Mouse (Mus musculus) heart, adult 9 months (tissue): Measurements from ENCODE around the gene Tnik.
A peak's percentile ranks its signal among the peaks of the same experiment; 100 is the strongest.

Source experiments
- DNase-seq, 2 experiments: peaks; one replicate each; pipeline ENCODE4 v3.0.0; 2022; ENCODE audit warnings: low spot score in 2 of 2

The Tnik gene

GRCm38 (mm10) chr3:28345961-28346360 lies 82.9 kb downstream of the Tnik start:
- no peak for DNase-seq

GRCm38 (mm10) chr3:28346476-28346875 lies 83.5 kb downstream of the Tnik start:
- no peak for DNase-seq

DNA sequence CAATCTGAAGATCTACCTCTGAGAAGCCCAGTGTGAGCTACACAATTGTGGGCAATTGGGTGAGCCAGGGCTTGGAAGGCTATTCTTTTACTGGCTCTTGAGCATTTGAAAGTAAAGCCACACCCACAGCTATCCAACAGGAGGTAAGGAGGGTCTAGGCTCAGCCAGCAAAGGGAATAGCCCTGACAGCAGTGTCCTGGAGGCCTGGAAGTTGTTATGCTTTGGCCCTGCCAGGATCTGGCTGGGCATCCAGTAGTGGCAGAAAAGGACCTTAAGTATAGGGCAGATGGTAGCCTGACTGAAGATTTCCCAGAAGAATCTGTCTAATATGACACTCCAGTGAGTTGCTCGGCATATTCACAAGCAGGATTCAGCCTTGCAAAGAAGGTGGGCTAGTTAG lies 85.7 kb downstream of the Tnik start:
- DNase-seq = no peak

GRCm38 (mm10) chr3:28350147-28350801 lies 87.3 kb downstream of the Tnik start:
- no peak for DNase-seq

- DNase-seq = no peak
Measured at GRCm38 (mm10) chr3:28358391-28358790, 95.4 kb downstream of the Tnik start.

DNA sequence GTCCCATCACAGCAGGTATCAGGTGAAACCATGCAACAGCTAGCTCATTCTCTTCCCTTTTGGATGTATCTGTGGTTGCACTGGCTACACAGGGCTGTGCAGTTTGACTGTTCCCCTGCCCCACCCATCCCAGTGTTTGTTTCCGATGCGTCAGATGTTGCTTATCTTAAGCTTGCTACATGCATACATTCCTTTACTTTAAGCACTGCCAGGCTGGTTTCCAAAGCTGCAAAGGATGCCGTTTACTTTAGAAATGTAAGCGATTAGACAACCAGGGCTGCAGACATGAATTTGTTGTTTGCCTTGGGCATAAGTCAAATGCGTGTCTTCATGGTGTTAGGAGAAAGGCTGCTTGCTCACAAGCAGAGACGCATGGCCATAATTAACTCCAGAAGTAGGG lies 96.1 kb downstream of the Tnik start:
- DNase-seq = no peak

DNA sequence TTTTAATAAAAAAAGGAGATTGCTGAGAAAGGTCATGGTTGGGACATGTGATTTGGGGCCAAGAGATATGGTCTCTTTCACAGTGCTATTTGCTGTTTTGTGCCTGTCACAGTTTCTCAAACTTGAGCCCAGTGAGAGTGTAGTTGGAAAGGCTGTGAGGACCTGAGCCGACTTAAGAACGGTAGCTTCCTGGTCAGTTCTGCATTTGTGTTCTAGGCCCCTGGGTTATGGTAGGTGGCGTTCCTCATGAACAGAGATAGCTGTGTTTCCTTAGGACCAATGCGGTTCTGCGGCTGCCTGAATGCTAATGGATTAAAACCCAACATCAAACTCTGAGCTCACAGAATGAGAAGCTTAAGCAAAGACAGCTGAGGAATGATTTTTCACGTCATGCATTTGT lies 98.0 kb downstream of the Tnik start:
- peak in 1 of 2 experiments; percentile 8 for DNase-seq

GRCm38 (mm10) chr3:28363441-28364125 lies 100.6 kb downstream of the Tnik start:
- no peak for DNase-seq

DNA sequence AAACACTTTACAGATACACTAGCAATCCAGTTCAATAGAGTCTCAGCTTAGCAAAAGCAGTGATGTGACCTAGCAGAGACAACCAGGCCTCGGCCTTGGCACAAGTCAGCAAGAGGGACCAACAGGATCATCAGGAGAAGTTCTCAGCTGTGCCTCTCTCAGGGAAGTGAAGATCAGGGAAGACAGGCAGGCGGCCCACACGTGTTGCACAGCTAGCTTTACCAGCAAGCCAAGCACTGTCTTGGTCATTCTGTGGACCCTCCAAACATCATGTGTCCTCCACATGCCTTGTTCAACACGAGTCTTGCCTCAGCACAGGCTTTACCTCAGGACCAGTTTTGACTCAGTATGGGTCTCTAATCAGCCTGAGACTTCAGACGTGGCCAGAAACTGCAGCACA lies 105.7 kb downstream of the Tnik start:
- DNase-seq = no peak

DNA sequence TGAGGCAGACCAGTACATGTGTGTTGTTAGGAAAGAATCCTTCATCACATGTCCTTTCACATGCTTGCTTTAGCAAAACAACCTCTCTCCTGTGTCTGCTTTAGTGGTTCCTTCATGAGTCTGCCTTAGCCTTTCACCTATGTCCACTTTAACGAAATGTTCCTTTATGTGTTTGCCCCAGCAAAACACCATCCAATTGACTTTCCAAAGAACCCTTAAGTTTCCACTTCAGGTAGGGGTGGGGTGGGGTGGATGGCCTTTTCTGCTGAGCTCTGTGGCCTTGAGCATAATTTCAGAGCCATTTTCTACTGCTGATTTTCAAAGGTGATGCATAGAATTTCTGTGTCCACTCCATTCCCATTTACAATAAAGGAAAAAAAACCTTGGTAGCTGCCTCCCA lies 106.3 kb downstream of the Tnik start:
- no peak for DNase-seq

DNA sequence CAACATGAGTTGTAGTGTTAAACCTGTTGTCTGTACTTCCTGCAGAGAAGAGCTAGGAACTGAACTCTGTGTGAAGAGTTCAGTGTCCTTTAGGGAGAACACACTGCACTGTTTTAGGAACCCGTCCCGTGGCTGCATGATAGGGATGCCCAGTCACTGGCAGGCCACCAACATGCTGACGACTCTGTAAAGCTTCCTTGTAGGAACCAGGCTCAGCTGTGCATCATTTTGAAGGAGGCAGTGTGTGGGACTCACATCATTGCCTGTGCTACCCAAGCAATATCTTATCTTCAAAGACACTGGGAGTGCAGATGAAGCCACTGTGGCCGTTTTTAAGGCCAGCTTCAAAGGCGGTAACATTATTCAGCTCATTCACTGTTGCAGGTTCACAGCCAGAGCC lies 106.7 kb downstream of the Tnik start:
- peak; percentile 28 to 54 for DNase-seq

GRCm38 (mm10) chr3:28371583-28371982 lies 108.6 kb downstream of the Tnik start:
- peak; percentile 78 to 83 for DNase-seq

DNA sequence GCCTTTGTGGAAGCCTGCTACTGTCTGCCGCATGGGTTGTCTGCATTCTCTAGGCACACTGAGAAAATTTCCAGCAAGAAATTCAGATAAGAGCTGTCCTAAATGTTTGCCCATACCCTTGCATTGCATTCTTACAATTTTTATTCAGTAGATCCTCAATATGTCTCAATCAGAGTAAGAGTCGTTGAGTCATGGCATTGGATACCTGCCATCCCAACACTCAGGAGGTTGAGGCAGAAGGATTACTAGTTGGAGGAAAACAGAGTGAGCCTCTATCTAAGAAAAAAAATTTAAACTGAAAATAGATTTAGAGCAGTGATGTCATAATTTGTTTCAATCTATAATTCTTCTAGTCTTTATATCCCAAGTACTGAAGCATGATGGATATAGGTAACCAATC lies 109.4 kb downstream of the Tnik start:
- DNase-seq = no peak

- no peak for DNase-seq
Measured at GRCm38 (mm10) chr3:28374738-28375510, 111.9 kb downstream of the Tnik start.

DNA sequence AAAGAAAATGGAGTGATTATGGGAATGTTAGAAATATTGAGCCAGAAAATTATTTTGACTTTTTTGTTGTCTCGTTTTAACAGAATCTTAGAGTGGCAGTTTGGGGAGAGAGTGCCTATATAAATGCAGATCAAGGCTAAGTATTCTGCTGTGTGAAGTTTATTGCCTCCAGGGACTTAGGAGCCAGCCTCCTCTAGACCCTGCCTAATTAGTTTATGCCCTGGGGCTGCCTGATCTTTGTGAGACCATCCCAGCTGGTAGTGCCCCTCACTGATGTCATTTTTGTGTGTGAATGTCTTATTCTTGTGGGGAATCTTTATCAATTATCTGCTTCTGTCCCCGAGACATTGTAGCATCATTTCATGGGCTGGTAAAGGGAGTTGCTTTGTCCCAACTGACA lies 117.2 kb downstream of the Tnik start:
- no peak for DNase-seq

DNA sequence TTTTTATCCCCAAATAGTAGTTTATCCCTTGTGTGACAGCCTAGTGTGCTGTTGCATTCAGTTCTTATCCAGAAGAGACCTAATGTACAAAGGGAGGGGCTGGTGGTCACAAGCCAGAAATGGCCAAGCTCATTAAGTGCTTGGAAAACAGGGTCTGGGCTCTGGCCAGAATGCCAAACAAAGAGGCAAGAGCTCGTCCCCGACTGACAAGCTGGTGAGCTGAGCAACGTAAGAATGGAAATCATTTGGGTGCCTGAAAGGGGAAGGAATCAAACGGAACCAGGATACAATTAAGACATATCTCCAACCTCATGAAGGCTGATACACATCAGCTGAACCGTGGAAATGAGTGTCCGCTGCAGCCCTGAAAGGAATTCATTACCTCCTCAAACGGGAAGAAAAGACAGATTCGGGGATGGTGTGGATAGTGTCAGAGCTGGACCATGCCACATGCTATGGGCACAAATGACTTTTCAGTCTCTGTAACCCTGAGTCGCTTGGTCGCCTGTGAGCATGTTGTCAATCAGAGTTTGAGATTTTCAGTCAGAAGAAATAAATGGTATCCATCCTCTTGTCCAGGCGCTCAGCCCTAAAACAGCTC lies 120.6 kb downstream of the Tnik start:
- DNase-seq = peak in 1 of 2 experiments; percentile 18

DNA sequence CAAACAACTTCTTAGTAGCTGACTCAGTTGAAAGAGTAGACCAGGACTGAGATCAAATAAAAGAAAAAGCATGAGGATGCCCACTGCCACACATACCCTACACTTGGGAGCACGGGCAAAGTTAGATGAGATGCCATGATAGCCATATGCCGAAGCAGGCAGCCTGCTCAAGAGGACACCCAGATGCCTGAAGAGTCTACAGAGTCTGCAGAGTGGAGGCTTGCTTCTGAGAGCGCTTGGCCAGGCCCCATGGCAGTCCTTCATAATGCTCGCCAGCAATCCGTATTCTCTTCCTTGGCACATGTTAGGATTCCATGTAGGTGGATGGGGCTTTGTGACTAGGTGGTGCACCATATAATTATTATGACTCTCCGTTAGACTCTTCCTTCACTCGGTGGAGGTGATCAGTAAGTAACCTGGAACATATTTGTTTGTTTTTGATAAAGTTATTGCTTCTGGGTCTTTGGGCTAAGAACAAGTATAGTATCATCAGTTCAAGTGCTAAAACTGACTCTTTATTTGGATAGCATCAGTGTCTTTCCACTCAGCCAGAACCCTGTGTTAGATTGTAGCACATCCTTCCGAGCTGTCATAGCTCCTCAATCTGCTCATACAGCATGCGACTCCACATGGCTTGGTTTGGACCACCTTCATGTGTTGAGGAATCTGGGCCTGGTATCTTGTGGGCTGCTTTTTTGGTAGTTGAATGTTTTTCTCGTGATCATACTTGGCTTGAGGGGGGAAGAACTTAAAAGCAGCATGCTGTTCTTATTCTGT lies 122.4 kb downstream of the Tnik start:
- DNase-seq = no peak

DNA sequence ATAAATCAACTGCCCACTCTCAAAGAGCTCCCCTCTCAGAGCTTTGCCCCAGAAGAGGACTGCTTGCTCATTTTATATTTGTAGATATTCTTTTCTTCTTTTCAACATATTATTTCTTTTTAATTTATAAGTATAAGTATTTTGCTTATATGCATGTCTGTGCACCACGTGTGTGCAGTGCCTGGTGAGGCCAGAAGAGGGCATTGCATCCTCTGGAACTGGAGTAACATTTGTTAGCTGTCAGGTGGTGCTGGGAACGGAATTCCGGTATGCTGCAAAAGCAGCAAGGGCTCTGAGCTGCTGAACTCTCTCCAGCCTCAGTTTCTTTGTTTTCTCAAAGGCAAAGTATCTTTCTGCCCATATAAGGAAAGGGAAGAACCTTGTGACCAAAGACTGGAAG lies 125.5 kb downstream of the Tnik start:
- DNase-seq = no peak

- no peak for DNase-seq
Measured at GRCm38 (mm10) chr3:28390183-28390582, 127.2 kb downstream of the Tnik start.

DNA sequence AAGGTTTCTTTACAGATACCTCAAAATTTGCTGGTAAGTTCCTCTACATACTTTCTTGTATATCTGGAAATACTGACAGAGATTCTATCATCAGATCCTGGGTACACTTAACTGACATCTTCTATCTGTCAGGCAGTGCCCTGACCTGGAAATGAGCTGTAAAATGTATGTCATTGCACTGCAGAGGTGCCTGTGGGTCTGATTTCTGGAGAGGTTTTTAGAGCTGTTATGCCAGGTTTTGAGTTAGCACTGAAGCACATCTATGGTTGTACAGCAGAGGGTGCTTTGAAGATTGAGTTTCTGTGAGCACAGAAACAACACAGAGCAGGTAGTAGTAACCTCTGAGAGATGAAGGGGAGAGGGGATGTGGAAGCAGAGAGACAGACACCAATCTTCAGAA lies 129.5 kb downstream of the Tnik start:
- no peak for DNase-seq

DNA sequence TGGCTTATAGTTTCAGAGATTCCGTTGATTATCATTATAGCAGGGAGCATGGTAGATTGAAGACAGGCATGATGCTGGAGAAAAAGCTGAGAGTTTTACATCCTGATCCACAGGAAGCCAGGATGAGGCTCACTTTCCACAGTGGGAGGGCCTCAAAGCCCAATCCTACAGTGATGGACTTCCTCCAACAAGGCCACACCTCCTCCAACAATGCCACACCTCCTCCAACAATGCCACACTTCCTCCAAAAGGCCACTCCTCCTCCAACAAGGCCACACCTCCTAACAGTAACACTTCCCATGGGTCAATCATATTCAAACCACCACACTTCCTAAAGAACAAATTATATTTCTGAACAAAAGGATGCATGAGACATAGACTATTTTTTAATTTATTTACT lies 135.8 kb downstream of the Tnik start:
- no peak for DNase-seq
